Mouse (Mus musculus) cerebellum, adult 2 months (tissue): ENCODE results near the gene Pi4k2b.

Source experiments
- CTCF ChIP-seq: fragments of 200-500 bp; IDR thresholded peaks from 2 replicates; pipeline ENCODE4 v1.5.1; 2011; ENCODE audit warnings: low read depth, mild to moderate bottlenecking, control low read depth, low read length, moderate library complexity, borderline replicate concordance; ENCODE audit not compliant: insufficient read depth
- POLR2A ChIP-seq: fragments of 200-500 bp; IDR thresholded peaks from 2 replicates; pipeline ENCODE4 v1.6.1; 2011; ENCODE audit warnings: low read length, control low read depth, borderline replicate concordance; ENCODE audit not compliant: insufficient read depth

- no peak for TF ChIP-seq POLR2A
- TF ChIP-seq CTCF = no peak
Observed at GRCm38 (mm10) chr5:52755989-52756388, 14.6 kb downstream of the Pi4k2b start.
